Mouse (Mus musculus): Measurements from ENCODE around the gene Mpst.

The Mpst gene

DNA sequence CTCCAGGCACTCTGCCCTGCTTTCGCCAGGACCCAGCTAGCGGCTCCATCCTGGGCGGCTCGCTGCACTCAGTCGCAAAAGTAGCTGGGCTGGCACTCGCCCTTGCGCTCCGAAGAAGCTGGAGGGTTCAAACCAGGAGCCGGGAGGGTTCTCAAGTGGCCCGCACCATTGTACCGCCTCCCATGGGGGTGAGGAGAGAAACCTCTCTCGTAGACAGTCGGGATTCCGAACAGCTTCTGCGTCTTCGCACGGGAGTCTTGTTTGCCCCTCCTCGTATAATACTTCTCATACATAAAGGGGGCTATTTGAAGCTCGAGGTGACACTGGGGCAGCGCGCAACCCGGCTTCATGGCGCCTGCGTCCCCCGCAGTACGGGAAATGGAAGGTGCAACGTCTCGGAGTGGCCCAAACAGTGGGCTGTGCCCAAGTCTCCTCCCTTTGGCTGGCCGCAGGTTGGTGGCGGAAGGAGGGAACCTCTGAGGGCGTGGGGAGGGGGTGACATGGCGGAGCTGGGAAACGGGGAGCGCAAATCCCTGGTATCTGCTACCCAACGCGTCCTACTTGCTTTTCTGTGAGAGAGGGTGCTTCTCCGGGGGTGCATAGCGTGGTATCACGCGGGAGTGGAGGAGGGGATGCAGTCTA, at the start of gene Mpst:
Gene Mpst (plus strand): TSS at position 124 of the 642 bp plus-strand sequence.
- TF ChIP-seq GATA4 (IDR thresholded peaks at IDR 0.05; ENCODE audit: insufficient replicate concordance, low read length): no peak

DNA sequence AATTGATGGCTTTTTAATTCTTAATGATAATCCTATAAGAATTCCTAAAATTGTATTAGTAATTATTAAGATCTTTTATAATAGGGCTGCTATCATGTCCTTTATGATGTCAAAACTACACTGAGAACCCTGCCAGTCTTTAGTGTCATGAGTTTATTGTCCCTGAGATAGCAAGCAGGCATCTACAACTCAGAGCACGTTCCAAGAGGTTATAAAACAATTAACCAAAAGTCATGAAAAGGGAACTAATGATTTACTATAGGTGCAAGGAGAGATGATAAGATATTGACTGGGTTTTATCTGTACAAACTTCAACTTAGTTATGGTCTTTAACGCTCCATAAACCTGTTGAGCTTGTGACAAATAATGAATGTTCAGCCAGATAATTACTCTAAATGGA, 40.3 kb upstream of the Mpst start:
- TF ChIP-seq GATA4 (IDR thresholded peaks at IDR 0.05; ENCODE audit: insufficient replicate concordance, low read length): no peak

DNA sequence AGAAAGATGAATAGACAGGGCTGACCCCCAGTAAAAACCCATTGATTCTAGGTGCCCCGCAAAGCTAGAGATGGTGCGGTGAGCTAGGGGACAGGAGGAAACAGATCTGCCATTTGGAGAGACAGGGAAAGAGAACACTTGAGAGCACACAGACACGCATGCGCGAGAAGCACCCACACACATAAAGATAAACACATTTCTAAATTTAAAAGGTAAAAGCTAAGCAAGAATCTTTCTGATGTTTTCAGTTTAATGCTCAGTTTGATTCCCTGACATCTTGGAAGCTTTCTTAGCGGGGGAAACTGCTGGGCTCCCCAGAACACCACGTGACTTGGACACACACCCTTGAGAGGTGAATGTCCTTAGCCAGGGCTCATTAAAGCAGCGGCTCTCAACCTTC, 39.3 kb upstream of the Mpst start:
- no peak for TF ChIP-seq GATA4 (IDR thresholded peaks at IDR 0.05; ENCODE audit: insufficient replicate concordance, low read length)

DNA sequence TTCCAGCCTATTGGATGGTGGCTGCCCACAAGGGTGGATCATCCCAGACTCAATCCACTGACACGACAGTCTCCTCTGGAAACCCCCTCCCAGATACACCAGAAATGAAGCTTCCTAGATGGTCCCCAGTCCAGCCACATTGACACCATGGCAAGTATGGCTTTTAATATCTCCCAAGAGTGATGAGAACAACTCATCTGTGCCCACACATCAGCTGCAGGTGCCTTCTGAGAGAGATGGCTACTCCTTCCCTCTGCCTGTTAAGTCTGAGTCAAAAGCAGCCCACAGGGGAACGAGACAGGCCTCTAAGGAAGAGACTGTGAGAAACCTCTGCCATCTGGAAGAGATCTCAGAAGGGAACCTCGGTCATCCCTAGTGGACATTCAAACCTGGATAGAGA, 38.4 kb upstream of the Mpst start:
- TF ChIP-seq GATA4 (IDR thresholded peaks at IDR 0.05; ENCODE audit: insufficient replicate concordance, low read length): no peak

DNA sequence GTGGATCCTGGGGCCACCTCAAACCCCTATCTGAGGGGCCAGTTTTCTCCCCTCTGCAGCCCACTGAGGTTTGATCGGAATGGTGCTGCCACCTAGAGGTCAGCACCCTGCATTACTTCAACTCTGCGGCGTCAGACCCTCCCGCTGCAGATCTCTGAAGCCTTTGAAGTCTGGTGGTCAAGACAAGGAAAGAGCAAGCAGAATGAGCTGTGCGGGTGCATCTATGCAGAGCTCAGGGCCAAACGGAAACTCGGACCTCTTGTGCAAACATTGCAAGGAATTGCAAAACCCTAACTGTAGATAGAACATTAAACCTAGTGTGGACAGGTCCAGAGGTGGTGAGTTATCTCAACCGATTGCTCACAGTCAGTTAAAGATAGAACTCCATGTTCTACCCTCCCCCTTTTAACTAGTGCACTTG, 37.3 kb upstream of the Mpst start:
- peak; percentile 63; the same call in 1 of the 2 replicates for TF ChIP-seq GATA4 (IDR thresholded peaks at IDR 0.05; ENCODE audit: insufficient replicate concordance, low read length)

DNA sequence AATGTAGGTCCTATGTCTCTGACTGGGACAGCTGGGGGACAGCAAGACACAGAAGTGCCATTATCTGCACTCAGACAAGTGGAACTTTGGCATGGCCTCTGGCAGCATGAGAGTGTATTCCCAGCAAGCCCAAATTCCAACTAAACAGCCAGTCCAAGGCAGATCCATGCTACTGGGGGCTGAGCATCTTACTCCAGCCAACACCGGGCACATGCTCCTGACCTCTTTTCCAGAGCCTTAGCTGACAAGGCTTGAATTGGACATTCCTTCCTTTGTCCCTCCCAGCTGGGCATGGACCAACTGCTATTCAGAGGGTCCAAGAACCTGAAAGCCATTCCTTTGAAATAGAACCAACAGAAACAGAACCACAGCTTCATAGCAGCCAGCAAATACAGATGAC, 36.6 kb upstream of the Mpst start:
- no peak for TF ChIP-seq GATA4 (IDR thresholded peaks at IDR 0.05; ENCODE audit: insufficient replicate concordance, low read length)

GRCm38 (mm10) chr15:78372796-78373195, 33.4 kb upstream of the Mpst start:
- no peak for TF ChIP-seq GATA4 (IDR thresholded peaks at IDR 0.05; ENCODE audit: insufficient replicate concordance, low read length)

- no peak for TF ChIP-seq GATA4 (IDR thresholded peaks at IDR 0.05; ENCODE audit: insufficient replicate concordance, low read length)
Observed at GRCm38 (mm10) chr15:78374204-78374603, 32.0 kb upstream of the Mpst start.

GRCm38 (mm10) chr15:78377859-78378258, 28.4 kb upstream of the Mpst start:
- no peak for TF ChIP-seq GATA4 (IDR thresholded peaks at IDR 0.05; ENCODE audit: insufficient replicate concordance, low read length)

GRCm38 (mm10) chr15:78378556-78378955, 27.7 kb upstream of the Mpst start:
- no peak for TF ChIP-seq GATA4 (IDR thresholded peaks at IDR 0.05; ENCODE audit: insufficient replicate concordance, low read length)

GRCm38 (mm10) chr15:78380208-78380607, 26.0 kb upstream of the Mpst start:
- TF ChIP-seq GATA4 (IDR thresholded peaks at IDR 0.05; ENCODE audit: insufficient replicate concordance, low read length): no peak

DNA sequence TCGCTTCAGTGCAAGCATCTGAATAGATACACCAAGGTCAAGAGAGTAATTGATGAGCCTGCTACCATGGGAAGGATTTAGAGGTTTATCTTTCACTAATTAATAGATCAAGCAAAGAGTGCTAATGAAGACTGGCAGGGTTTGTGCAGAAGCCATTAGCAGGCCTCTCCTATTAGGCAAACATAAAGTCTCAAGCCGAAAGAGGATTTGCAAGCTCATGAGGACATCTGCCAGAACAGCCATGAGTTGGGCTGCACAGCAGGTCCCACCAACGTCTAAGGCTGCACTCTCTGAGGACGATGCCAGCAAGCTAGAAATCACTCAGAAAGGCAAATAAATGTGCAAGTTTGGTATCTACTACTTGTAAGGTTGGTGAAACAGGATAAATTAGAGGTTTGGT, 25.5 kb upstream of the Mpst start:
- TF ChIP-seq GATA4 (IDR thresholded peaks at IDR 0.05; ENCODE audit: insufficient replicate concordance, low read length): no peak

DNA sequence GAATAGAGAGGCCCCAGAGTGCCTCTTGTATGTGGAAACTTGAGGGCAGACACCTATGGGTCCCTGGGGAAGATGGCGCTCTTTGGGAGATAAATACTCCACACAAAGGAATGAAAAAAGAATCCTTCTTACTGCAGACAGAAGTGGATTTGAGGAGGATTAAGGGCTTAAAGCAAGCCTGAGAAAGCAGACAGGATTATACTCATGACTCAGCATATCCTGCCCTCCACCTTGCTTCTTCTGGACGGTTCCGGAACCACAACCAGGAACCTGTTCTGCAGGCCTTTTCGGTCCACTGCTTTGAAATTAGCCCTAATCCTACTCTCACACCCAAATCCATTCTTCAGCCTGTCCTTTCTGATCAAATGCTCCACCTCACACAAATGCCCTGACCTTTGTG, 24.1 kb upstream of the Mpst start:
- TF ChIP-seq GATA4 (IDR thresholded peaks at IDR 0.05; ENCODE audit: insufficient replicate concordance, low read length): no peak

- no peak for TF ChIP-seq GATA4 (IDR thresholded peaks at IDR 0.05; ENCODE audit: insufficient replicate concordance, low read length)
Observed at GRCm38 (mm10) chr15:78383450-78384219, 22.6 kb upstream of the Mpst start.

- TF ChIP-seq GATA4 (IDR thresholded peaks at IDR 0.05; ENCODE audit: insufficient replicate concordance, low read length): peak; percentile 10; the same call in 1 of the 2 replicates
Observed at GRCm38 (mm10) chr15:78384220-78385116, 21.7 kb upstream of the Mpst start.

DNA sequence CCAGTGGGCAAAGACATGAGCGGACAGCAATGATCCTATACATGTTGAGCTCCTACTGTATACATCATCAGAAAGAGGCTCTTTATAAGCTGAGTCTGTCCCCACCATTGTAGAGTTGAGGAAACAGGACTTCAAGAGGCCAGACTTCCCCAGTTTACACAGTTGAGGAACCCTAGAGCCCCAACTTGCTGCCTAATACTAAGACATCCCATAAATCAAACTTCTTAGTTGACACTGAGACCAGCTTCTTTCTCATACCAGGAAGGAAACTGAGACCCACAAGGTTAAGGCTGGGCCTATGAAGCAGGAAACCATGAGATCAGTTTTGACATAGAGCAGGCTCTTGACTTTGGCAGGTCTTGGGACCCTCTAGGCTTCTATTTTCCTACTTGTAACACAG, 20.7 kb upstream of the Mpst start:
- TF ChIP-seq GATA4 (IDR thresholded peaks at IDR 0.05; ENCODE audit: insufficient replicate concordance, low read length): no peak
